Mouse (Mus musculus) MEL (cell line): ENCODE measurements around the gene Pi4kb. TPM values are rescaled to one million over a fixed set of nuclear protein-coding genes. Genes with fewer than 3 reads are reported as not detected.
A peak's percentile ranks its signal among the peaks of the same experiment; 100 is the strongest.

Experiments used
- DNase-seq: peaks from one replicate; pipeline ENCODE4 v3.0.0; 2011; ENCODE audit warnings: low read depth, low spot score
- H3K27ac ChIP-seq: 2 replicates; pipeline ENCODE4 v1.5.1; 2012; ENCODE audit warnings: low read depth, mild to moderate bottlenecking, control low read depth, low read length, moderate library complexity; ENCODE audit not compliant: control insufficient read depth
- H3K27me3 ChIP-seq, 2 experiments: fragments of 150-350 bp in 1 of 2; sonication (generic) in 1 of 2; 2 replicates each; pipeline ENCODE4 v1.6.1; 2012; ENCODE audit warnings: low read length in 2 of 2, mild to moderate bottlenecking in 2 of 2, improper control_type of control experiment in 1 of 2, moderate library complexity in 1 of 2; ENCODE audit not compliant: insufficient read depth in 2 of 2, control insufficient read depth in 1 of 2
- H3K36me3 ChIP-seq, 2 experiments: 2 replicates each; pipeline ENCODE4 v1.6.1; 2012 to 2014; ENCODE audit warnings: low read length in 2 of 2, improper control_type of control experiment in 1 of 2, inconsistent platforms in 1 of 2, mild to moderate bottlenecking in 1 of 2; ENCODE audit not compliant: insufficient read depth in 2 of 2, control insufficient read depth in 1 of 2
- H3K4me1 ChIP-seq, 2 experiments: fragments of 150-350 bp in 1 of 2; sonication (generic) in 1 of 2; 2 replicates each; pipeline ENCODE4 v1.6.1; 2012; ENCODE audit warnings: low read length in 2 of 2, improper control_type of control experiment in 1 of 2, mild to moderate bottlenecking in 1 of 2; ENCODE audit not compliant: insufficient read depth in 2 of 2, control insufficient read depth in 1 of 2
- H3K4me3 ChIP-seq, 2 experiments: fragments of 150-350 bp in 1 of 2; sonication (generic) in 1 of 2; 2 replicates each; pipeline ENCODE4 v1.5.1; 2012; ENCODE audit warnings: low read depth in 2 of 2, low read length in 2 of 2, mild to moderate bottlenecking in 2 of 2, moderate library complexity in 2 of 2, control low read depth in 1 of 2, improper control_type of control experiment in 1 of 2; ENCODE audit not compliant: control insufficient read depth in 1 of 2, insufficient read depth in 1 of 2
- H3K79me2 ChIP-seq: 2 replicates; pipeline ENCODE4 v1.6.1; 2012; ENCODE audit warnings: mild to moderate bottlenecking, low read length, moderate library complexity; ENCODE audit not compliant: control insufficient read depth, poor library complexity, insufficient read depth
- H3K9ac ChIP-seq: 2 replicates; pipeline ENCODE4 v1.6.1; 2012; ENCODE audit warnings: low read depth, mild to moderate bottlenecking, control low read depth, low read length, moderate library complexity; ENCODE audit not compliant: control insufficient read depth, poor library complexity, severe bottlenecking
- H3K9me3 ChIP-seq: fragments of 150-350 bp; sonication (generic); replicated peaks from 2 replicates; pipeline ENCODE4 v1.6.1; 2012; ENCODE audit warnings: mild to moderate bottlenecking, low read length, improper control_type of control experiment, moderate library complexity; ENCODE audit not compliant: insufficient read depth
- CTCF ChIP-seq, 3 experiments: IDR thresholded peaks in 2 of 3; conservative IDR thresholded peaks in 1 of 3; 2 replicates each; pipeline ENCODE4 v1.5.1; 2011 to 2012; ENCODE audit warnings: low read length in 3 of 3, low read depth in 2 of 3, mild to moderate bottlenecking in 2 of 3, improper control_type of control experiment in 1 of 3, inconsistent platforms in 1 of 3, mixed read lengths in 1 of 3, moderate library complexity in 1 of 3; ENCODE audit not compliant: control insufficient read depth in 1 of 3, insufficient read depth in 1 of 3, poor library complexity in 1 of 3, severe bottlenecking in 1 of 3
- KAT2A ChIP-seq: conservative IDR thresholded peaks from 2 replicates; pipeline ENCODE4 v1.6.1; 2012; ENCODE audit warnings: low read depth, low read length, improper control_type of control experiment, inconsistent platforms
- NRF1 ChIP-seq: IDR thresholded peaks from 2 replicates; pipeline ENCODE4 v1.6.1; 2014; ENCODE audit warnings: low read depth, mild to moderate bottlenecking, inconsistent platforms, low read length, improper control_type of control experiment, moderate library complexity; ENCODE audit not compliant: poor library complexity, insufficient read depth, severe bottlenecking
- RAD21 ChIP-seq: IDR thresholded peaks from 2 replicates; pipeline ENCODE4 v1.6.1; 2011; ENCODE audit warnings: mild to moderate bottlenecking, low read depth, low read length, improper control_type of control experiment
- RCOR1 ChIP-seq: IDR thresholded peaks from 2 replicates; pipeline ENCODE4 v1.6.1; 2012; ENCODE audit warnings: low read depth, mild to moderate bottlenecking, inconsistent platforms, low read length, improper control_type of control experiment
- TAL1 ChIP-seq: IDR thresholded peaks from 2 replicates; pipeline ENCODE4 v1.6.1; 2012; ENCODE audit warnings: mild to moderate bottlenecking, inconsistent platforms, low read length, moderate library complexity, mixed read lengths
- USF2 ChIP-seq, 2 experiments: IDR thresholded peaks; 2 replicates each; pipeline ENCODE4 v1.6.1; 2011 to 2012; ENCODE audit warnings: improper control_type of control experiment in 2 of 2, low read length in 2 of 2, borderline replicate concordance in 1 of 2, inconsistent platforms in 1 of 2, low read depth in 1 of 2, mild to moderate bottlenecking in 1 of 2; ENCODE audit not compliant: insufficient read depth in 1 of 2
- polyA plus RNA-seq, 2 experiments: library from polyadenylated mRNA; stranded (reverse) in 1 of 2; unstranded in 1 of 2; fragments of >175 nt in 1 of 2; fragments of >200 nt in 1 of 2; gene quantifications; 2 replicates each; pipeline versions ENCODE4 v1.2.1 to v1.2.4; 2012; ENCODE audit warnings: low replicate concordance in 2 of 2, low read depth in 1 of 2; ENCODE audit not compliant: insufficient read length in 2 of 2, insufficient read depth in 1 of 2, missing spikeins in 1 of 2
- total RNA-seq: library from RNA; depleted of rRNA; stranded (reverse); fragments of 300-350 nt; gene quantifications from 2 replicates; pipeline ENCODE4 v1.2.3, GENCODE M21; 2012; rRNA removed

Pi4kb gene
- total and polyA plus RNA-seq, 3 experiments: 45.0 to 56.7 TPM; not detected in 1

- peak overlapping the region; percentile 81 for H3K27ac ChIP-seq
- H3K9me3 ChIP-seq: no peaks in the 10 kb centered on the region
- no peaks in the 10 kb centered on the region for H3K27me3 ChIP-seq
- peaks cover 29 to 38% of the 10 kb centered on the region in 2 experiments for H3K4me1 ChIP-seq
- peaks cover 0 to 44% of the 10 kb centered on the region in 2 experiments; a peak in 2 of 4 replicates for H3K36me3 ChIP-seq
- H3K79me2 ChIP-seq: no peaks in the 10 kb centered on the region
- H3K4me3 ChIP-seq: peak overlapping the region in 1 of 2 experiments; percentile 15; a peak in 1 of 4 replicates
- DNase-seq: peak; percentile 96
- peak overlapping the region; percentile 29; the same call in 1 of the 2 replicates for H3K9ac ChIP-seq
- TF ChIP-seq RCOR1 (no peak), CTCF (IDR thresholded peaks at IDR 0.05 in 2 of 3, conservative IDR thresholded peaks at IDR 0.05 in 1 of 3; ENCODE audit: control insufficient read depth in 1 of 3, insufficient read depth in 1 of 3, low read depth in 2 of 3, low read length in 3 of 3, poor library complexity in 1 of 3, severe bottlenecking in 1 of 3) (peak in 1 of 3 experiments; percentile 99; a peak in 2 of 6 replicates)
- TF ChIP-seq, all 39 proteins: peak for 1
Measured at GRCm38 (mm10) chr3:95053701-95054100, 79.2 kb downstream of the Pi4kb start.

DNA sequence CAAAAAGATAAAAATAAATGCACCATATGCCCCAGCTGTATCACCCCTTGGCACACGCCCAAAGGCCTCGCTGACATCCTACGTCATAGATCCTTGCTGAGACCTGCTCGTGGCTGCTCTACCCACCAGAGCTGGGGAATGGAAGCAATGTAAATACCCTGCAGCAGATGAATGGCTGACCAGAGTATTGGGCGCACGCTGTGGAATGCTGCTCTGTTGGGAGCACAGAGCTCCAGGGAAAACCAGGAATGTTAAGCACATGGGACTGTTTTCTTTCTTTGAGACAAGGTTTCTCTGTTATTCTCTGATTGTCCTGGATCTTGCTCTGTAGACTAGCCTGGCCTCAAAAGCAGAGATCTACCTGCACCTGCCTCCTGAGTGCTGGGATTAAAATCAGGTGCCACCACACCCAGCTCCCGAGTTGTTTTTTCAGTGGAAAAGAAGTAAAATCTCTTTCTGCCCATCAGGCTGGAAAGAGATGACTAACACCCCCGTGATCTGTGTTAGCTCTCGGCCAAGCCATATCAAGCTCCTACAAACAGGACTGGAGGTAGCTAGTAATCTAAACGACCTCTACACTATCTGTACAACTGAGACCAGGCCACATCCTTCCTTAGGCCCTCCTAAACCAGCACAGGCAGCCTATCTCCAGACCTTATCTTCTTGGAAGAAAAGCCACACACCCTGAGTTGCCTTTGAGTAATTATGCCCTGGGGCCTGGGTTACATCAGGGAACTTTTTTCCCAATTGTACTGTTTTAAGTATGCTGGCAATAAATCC, 80.1 kb downstream of the Pi4kb start:
- Histone ChIP-seq H3K9me3 (no peaks in the 10 kb centered on the region), H3K9ac (peak overlapping the region; percentile 51), H3K36me3 (peaks cover 2 to 44% of the 10 kb centered on the region in 2 experiments; a peak in 2 of 4 replicates), H3K27me3 (no peaks in the 10 kb centered on the region), H3K79me2 (no peaks in the 10 kb centered on the region), H3K4me1 (peaks cover 29 to 38% of the 10 kb centered on the region in 2 experiments), H3K4me3 (peak overlapping the region; percentile 18 to 21), H3K27ac (peak overlapping the region; percentile 92)
- TF ChIP-seq NRF1 (no peak), TAL1 (peak; percentile 93)
- peak; percentile 98 for DNase-seq

GRCm38 (mm10) chr3:95056275-95056674, 81.7 kb downstream of the Pi4kb start:
- DNase-seq: peak; percentile 100
- Histone ChIP-seq H3K9ac (peak overlapping the region; percentile 39), H3K27ac (peak overlapping the region; percentile 92), H3K36me3 (peaks cover 17 to 42% of the 10 kb centered on the region in 2 experiments), H3K4me1 (peaks cover 29 to 35% of the 10 kb centered on the region in 2 experiments), H3K9me3 (no peaks in the 10 kb centered on the region), H3K79me2 (no peaks in the 10 kb centered on the region), H3K27me3 (no peaks in the 10 kb centered on the region), H3K4me3 (peak overlapping the region; percentile 0 to 27)
- TF ChIP-seq USF2 (IDR thresholded peaks at IDR 0.05; ENCODE audit: borderline replicate concordance in 1 of 2, insufficient read depth in 1 of 2, low read depth in 1 of 2, low read length in 2 of 2): no peak
- TF ChIP-seq TAL1: peak; percentile 84
- no peak for TF ChIP-seq RAD21
- no peak for TF ChIP-seq KAT2A

Other genes starting within 250 kb of the Pi4kb start
- gene Cgn, start 188.2 kb upstream of the Pi4kb start, total RNA-seq: 0.04 and 0.07 TPM in 2 replicates
- under 1 TPM in 1 of 2 experiments, not detected in 1; 0.86 TPM for gene Cgn, start 188.2 kb upstream of the Pi4kb start, polyA plus RNA-seq
- 10.6 and 12.9 TPM in 2 replicates for gene Pogz, start 137.2 kb upstream of the Pi4kb start, total RNA-seq
- 10 to 100 TPM in 1 of 2 experiments, not detected in 1; 31.6 TPM for gene Pogz, start 137.2 kb upstream of the Pi4kb start, polyA plus RNA-seq
- 890 and 977 TPM in 2 replicates for gene Psmb4, start 87.8 kb upstream of the Pi4kb start, total RNA-seq
- 100 to 1,000 TPM; 826 to 964 TPM for gene Psmb4, start 87.8 kb upstream of the Pi4kb start, polyA plus RNA-seq
- gene Selenbp1, start 41.7 kb upstream of the Pi4kb start, total RNA-seq: 109 and 179 TPM in 2 replicates
- 100 to 1,000 TPM in 1 of 2 experiments, not detected in 1; 365 TPM for gene Selenbp1, start 41.7 kb upstream of the Pi4kb start, polyA plus RNA-seq
- 9.5 and 10.0 TPM in 2 replicates for gene Rfx5, start 20.7 kb upstream of the Pi4kb start, total RNA-seq
- 10 to 100 TPM in 1 of 2 experiments, not detected in 1; 19.4 TPM for gene Rfx5, start 20.7 kb upstream of the Pi4kb start, polyA plus RNA-seq
- gene Zfp687, start 40.7 kb downstream of the Pi4kb start, total RNA-seq: 14.5 and 16.2 TPM in 2 replicates
- gene Zfp687, start 40.7 kb downstream of the Pi4kb start, polyA plus RNA-seq: 10 to 100 TPM in 1 of 2 experiments, not detected in 1; 36.6 TPM
- 631 and 709 TPM in 2 replicates for gene Psmd4, start 67.9 kb downstream of the Pi4kb start, total RNA-seq
- gene Psmd4, start 67.9 kb downstream of the Pi4kb start, polyA plus RNA-seq: 100 to 1,000 TPM in 1 of 2 experiments, not detected in 1; 816 TPM
- 47.7 and 48.6 TPM in 2 replicates for gene Pip5k1a, start 132.2 kb downstream of the Pi4kb start, total RNA-seq
- 100 to 1,000 TPM; 103 to 322 TPM for gene Pip5k1a, start 132.2 kb downstream of the Pi4kb start, polyA plus RNA-seq
- 117 and 128 TPM in 2 replicates for gene Vps72, start 136.3 kb downstream of the Pi4kb start, total RNA-seq
- gene Vps72, start 136.3 kb downstream of the Pi4kb start, polyA plus RNA-seq: 100 to 1,000 TPM; 266 to 416 TPM
- gene Tmod4, start 149.7 kb downstream of the Pi4kb start, total RNA-seq: 1.6 and 3.1 TPM in 2 replicates
- 1 to 10 TPM in 1 of 2 experiments, not detected in 1; 5.4 TPM for gene Tmod4, start 149.7 kb downstream of the Pi4kb start, polyA plus RNA-seq
- gene Scnm1, start 159.3 kb downstream of the Pi4kb start, total RNA-seq: 71.8 and 93.1 TPM in 2 replicates
- 100 to 1,000 TPM in 1 of 2 experiments, not detected in 1; 104 TPM for gene Scnm1, start 159.3 kb downstream of the Pi4kb start, polyA plus RNA-seq
- 22.1 and 22.7 TPM in 2 replicates for gene Lysmd1, start 159.4 kb downstream of the Pi4kb start, total RNA-seq
- 100 to 1,000 TPM in 1 of 2 experiments, 10 to 100 TPM in 1; 22.9 to 102 TPM for gene Lysmd1, start 159.4 kb downstream of the Pi4kb start, polyA plus RNA-seq
- 3.1 and 4.5 TPM in 2 replicates for gene Tnfaip8l2, start 167.6 kb downstream of the Pi4kb start, total RNA-seq
- gene Tnfaip8l2, start 167.6 kb downstream of the Pi4kb start, polyA plus RNA-seq: 1 to 10 TPM in 1 of 2 experiments, not detected in 1; 5.8 TPM
- gene Sema6c, start 185.7 kb downstream of the Pi4kb start, total RNA-seq: 0.35 and 0.69 TPM in 2 replicates
- 1 to 10 TPM in 1 of 2 experiments, not detected in 1; 3.2 TPM for gene Sema6c, start 185.7 kb downstream of the Pi4kb start, polyA plus RNA-seq
- 78.7 and 82.2 TPM in 2 replicates for gene Gabpb2, start 243.2 kb downstream of the Pi4kb start, total RNA-seq
- gene Gabpb2, start 243.2 kb downstream of the Pi4kb start, polyA plus RNA-seq: 10 to 100 TPM; 72.2 to 92.8 TPM